Mouse (Mus musculus): ENCODE results near the gene Ncs1. TPM values are rescaled to one million over a fixed set of nuclear protein-coding genes. Genes with fewer than 3 reads are reported as not detected.

The Ncs1 gene
- polyA plus RNA-seq, 1 experiment: 0.67 TPM

DNA sequence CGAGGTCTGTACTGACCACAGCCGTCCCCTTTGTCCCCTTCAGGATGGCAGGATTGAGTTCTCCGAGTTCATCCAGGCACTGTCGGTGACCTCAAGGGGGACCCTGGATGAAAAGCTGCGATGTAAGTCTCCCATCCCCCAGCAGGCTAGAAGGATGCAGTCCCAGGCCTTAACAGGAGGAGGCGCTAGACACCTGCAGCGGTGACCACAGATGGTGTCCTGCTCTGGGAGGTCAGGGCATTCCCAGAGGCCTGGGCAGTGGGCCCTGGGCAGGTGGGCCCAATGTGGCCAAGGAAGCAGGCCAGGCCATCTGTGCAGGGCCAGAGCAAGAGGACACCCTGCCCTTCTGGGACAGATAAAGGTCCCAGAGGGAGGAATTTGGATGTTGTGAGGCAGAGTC, 36.6 kb downstream of the Ncs1 start:
- Histone ChIP-seq H3K27ac (replicated peaks; ENCODE audit: low read depth, low read length) (no peak overlapping the region), H3K4me3 (ENCODE audit: insufficient read depth, low read depth, low read length) (no peak overlapping the region), H3K4me1 (ENCODE audit: control insufficient read depth, insufficient read depth, insufficient read length, low read length) (no peaks in the 10 kb centered on the region)

DNA sequence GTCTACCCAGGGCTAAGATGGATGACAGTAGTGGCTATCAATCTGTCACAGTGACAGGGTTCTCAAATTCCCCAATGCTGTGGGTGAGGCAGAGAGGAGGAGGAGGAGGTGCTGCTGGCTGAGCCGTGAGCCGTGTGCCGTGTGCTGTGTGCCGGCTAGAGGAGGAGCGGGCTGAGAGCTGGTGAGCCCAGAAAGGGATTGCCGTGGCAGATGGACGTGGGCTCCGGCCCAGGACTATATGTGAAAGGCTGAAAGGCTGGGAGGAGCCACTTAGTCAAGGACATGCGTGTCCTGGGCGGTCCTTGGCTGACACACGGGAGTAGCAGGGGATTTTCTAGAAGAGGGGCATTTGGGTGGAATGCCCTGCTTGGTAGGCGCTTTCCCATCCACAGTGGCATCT, 37.3 kb downstream of the Ncs1 start:
- Histone ChIP-seq H3K4me3 (ENCODE audit: insufficient read depth, low read depth, low read length) (no peak overlapping the region), H3K27ac (replicated peaks; ENCODE audit: low read depth, low read length) (no peak overlapping the region), H3K4me1 (ENCODE audit: control insufficient read depth, insufficient read depth, insufficient read length, low read length) (no peaks in the 10 kb centered on the region)

DNA sequence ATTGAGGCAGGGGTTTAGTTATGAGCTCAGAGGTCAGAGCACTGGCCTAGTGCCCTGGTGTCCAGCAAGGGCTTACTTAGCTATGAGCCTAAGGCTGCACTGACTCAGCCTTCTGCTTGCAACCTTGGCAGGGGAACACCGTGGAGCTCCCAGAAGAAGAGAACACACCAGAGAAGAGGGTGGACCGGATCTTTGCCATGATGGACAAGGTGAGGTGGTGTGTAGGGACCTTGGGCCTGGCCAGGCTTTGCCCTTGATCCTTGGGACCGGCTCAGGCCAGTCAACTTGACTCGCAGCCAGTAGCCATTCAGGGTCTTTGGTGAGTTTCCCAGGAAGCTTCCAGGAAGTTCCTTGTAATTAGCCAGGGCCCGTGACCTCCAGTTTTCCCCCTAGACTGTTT, 38.9 kb downstream of the Ncs1 start:
- Histone ChIP-seq H3K27ac (replicated peaks; ENCODE audit: low read depth, low read length) (no peak overlapping the region), H3K4me1 (ENCODE audit: control insufficient read depth, insufficient read depth, insufficient read length, low read length) (no peaks in the 10 kb centered on the region), H3K4me3 (ENCODE audit: insufficient read depth, low read depth, low read length) (no peak overlapping the region)

DNA sequence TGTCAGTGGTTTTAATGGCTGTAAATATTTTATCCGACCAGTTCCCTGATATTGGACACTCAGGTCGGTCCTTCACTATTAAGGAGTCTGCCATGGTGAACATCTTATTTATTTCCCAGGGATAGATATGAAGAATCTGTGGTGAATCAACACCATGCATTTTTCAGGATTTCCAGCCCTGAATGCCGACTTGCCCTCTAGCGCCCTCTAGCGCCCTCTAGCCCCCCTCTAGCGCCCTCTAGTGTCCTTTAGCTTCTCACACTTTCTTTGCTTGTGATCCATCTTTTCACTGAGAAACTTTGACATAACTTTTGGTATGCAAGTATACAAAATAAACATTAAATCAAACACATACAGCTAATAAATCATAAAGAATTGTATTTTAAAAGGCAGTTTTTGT, 45.8 kb downstream of the Ncs1 start:
- Histone ChIP-seq H3K27ac (replicated peaks; ENCODE audit: low read depth, low read length) (no peak overlapping the region), H3K4me3 (ENCODE audit: insufficient read depth, low read depth, low read length) (no peak overlapping the region), H3K4me1 (ENCODE audit: control insufficient read depth, insufficient read depth, insufficient read length, low read length) (no peaks in the 10 kb centered on the region)

DNA sequence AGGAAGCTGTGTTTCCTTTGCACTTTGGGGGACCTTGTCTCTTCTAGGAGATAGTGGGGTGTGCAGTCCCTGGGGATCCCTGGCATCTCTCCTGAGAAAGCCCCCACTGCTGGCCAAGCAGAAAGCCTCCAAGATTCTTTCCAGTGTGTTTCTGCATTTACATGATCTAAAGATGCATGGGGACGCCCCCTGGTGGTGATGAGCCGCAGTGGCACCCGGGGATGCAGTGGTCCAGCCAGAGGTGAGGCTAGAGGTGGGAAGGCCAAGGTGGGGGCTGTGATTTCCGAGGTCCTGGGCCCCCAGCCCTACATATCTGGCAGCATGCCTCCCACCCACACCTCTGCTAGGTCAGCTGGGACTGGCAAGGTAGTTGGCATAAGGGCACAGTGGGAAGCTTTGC, 49.4 kb downstream of the Ncs1 start:
- H3K27ac ChIP-seq (replicated peaks; ENCODE audit: low read depth, low read length): no peak overlapping the region
- no peak overlapping the region for H3K4me3 ChIP-seq (ENCODE audit: insufficient read depth, low read depth, low read length)
- H3K4me1 ChIP-seq (ENCODE audit: control insufficient read depth, insufficient read depth, insufficient read length, low read length): no peaks in the 10 kb centered on the region; the same call in 1 of the 2 replicates

DNA sequence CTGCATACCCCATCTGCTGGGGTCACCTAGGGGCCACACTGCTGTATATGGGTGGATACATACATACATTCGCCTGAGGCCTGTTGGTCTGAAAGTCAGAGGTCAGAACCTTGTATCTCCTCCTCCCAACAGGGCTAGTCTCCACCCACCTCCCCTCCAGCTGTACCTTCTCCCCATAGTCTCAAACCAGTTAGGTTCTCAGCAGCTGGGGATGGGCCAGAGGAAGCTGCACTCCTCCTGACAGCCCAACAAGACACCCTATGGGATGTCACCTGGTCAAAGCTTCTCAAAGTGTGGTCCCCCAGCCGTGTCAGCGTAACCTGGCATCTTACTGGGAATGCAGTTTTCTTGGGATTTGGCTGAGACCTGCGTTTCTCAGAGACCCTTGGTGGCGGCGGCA, 50.8 kb downstream of the Ncs1 start:
- H3K4me1 ChIP-seq (ENCODE audit: control insufficient read depth, insufficient read depth, insufficient read length, low read length): no peaks in the 10 kb centered on the region; the same call in 1 of the 2 replicates
- H3K4me3 ChIP-seq (ENCODE audit: insufficient read depth, low read depth, low read length): no peak overlapping the region
- no peak overlapping the region for H3K27ac ChIP-seq (replicated peaks; ENCODE audit: low read depth, low read length)

DNA sequence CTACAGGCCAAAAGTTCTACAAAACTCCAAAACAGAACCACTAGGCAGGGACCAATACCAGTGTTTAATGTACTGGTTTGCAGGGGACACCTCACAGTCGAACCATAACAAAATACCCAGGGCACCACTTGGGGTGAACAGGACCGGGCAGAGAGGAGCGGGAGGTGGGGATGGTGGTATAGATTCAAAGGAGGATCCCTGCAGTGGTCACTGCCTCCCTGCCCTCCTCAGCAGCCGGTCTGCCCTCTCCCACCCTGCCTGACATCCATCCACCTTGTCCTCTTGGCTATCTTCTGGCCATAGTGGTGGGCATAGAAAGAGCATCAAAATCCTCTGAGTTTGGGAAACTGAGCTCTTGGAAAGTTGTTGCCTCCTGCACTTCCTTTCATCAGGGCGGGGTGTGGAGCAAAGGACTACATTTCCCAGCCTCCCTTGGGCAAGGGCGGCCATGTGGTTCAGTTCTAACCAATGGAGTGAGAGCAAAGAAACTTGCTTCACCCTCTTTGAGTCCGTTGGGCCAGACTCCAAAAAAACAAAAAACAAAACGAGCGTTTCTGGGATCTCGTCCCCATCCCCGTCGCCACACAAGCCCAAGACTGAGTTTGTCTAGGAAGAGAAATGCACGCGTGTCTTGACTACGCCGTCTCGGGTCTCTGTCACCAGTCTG, 52.1 kb downstream of the Ncs1 start:
- Histone ChIP-seq H3K4me3 (ENCODE audit: insufficient read depth, low read depth, low read length) (peak overlapping the region; percentile 64), H3K4me1 (ENCODE audit: control insufficient read depth, insufficient read depth, insufficient read length, low read length) (no peaks in the 10 kb centered on the region; the same call in 1 of the 2 replicates), H3K27ac (replicated peaks; ENCODE audit: low read depth, low read length) (no peak overlapping the region; the same call in 1 of the 2 replicates)

DNA sequence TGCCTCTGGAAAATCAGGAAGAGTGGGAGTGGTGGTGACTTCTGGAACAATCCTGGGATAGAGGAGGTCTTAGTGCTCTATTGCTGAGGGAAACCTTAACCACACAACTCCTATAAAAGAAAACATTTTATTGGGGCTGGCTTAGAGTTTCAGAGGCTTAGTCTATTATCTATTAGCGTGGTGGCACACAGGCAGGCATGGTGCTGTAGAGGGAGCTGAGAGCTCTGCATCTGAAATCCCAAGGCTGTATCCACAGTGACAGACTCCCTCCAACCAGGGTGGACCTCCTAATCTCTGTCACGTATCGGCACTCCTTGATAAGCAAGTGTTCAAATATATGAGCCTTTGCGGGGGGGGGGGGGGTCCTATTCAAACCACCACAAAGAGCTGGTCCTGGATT, 53.2 kb downstream of the Ncs1 start:
- no peak overlapping the region for H3K27ac ChIP-seq (replicated peaks; ENCODE audit: low read depth, low read length)
- no peaks in the 10 kb centered on the region; the same call in 1 of the 2 replicates for H3K4me1 ChIP-seq (ENCODE audit: control insufficient read depth, insufficient read depth, insufficient read length, low read length)
- H3K4me3 ChIP-seq (ENCODE audit: insufficient read depth, low read depth, low read length): no peak overlapping the region

DNA sequence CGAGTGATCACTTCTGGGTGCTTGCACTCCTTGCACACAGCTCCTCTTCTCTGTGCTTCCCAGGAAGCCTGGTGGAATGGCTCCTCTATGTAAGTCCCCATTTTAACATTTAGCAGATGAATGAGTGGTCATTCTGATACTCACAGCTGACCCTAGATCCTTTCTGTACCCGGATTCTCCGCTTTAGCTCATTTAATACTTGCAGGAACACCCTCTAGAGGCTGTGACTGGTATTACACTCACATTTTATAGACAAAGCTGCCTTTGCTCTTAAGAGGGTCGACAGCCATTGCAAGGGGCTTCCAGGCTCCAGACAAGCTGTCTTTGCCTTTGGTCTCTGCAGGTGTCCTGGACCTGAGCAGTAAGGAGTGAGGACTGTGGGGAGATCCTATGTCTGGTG, 53.6 kb downstream of the Ncs1 start:
- Histone ChIP-seq H3K4me3 (ENCODE audit: insufficient read depth, low read depth, low read length) (no peak overlapping the region), H3K4me1 (ENCODE audit: control insufficient read depth, insufficient read depth, insufficient read length, low read length) (no peaks in the 10 kb centered on the region; the same call in 1 of the 2 replicates)

DNA sequence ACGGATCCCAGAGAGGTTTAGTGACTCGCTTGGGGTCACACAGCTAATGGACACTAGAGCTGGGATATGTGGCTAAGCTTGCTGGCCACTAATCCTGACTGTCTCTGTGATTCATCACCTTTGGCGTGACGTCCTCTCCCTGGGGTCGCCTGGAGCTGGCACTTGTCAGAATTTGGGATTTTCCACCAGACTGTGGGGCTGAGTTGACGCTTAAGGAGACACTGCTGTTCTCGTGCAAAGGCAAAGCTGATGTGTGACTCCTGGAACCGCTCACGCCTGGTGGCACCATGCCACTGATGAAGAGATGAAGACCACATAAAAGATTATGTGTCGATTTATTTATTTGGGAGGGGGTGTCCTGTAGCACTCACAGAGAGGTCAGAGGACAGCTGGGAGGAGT, 54.4 kb downstream of the Ncs1 start:
- no peak overlapping the region for H3K27ac ChIP-seq (replicated peaks; ENCODE audit: low read depth, low read length)
- no peaks in the 10 kb centered on the region; the same call in 1 of the 2 replicates for H3K4me1 ChIP-seq (ENCODE audit: control insufficient read depth, insufficient read depth, insufficient read length, low read length)
- H3K4me3 ChIP-seq (ENCODE audit: insufficient read depth, low read depth, low read length): no peak overlapping the region

More for the DNA sequence above, 53.6 kb downstream of the Ncs1 start:
- no peak overlapping the region for H3K27ac ChIP-seq (replicated peaks; ENCODE audit: low read depth, low read length)

DNA sequence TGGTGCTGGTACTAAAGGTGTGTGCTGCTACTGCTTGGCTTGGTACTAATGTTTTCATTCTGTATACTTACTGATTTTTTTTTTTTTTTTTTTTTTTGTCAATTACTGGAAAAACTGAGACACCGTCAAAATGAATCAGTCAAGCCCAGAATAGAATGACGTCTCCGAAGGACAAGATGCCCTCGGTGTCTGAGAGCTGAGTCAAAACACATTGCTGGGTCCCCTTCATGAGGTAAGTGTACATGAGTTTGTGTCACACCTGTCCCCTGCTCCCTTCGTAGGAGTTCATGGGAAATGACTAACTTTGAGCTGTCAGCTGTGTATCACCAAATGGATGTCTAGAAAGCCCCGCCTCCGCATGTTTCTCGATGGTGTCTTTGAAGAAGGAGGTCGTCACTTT, 57.6 kb downstream of the Ncs1 start:
- Histone ChIP-seq H3K4me1 (ENCODE audit: control insufficient read depth, insufficient read depth, insufficient read length, low read length) (no peaks in the 10 kb centered on the region; the same call in 1 of the 2 replicates), H3K27ac (replicated peaks; ENCODE audit: low read depth, low read length) (no peak overlapping the region), H3K4me3 (ENCODE audit: insufficient read depth, low read depth, low read length) (no peak overlapping the region)

DNA sequence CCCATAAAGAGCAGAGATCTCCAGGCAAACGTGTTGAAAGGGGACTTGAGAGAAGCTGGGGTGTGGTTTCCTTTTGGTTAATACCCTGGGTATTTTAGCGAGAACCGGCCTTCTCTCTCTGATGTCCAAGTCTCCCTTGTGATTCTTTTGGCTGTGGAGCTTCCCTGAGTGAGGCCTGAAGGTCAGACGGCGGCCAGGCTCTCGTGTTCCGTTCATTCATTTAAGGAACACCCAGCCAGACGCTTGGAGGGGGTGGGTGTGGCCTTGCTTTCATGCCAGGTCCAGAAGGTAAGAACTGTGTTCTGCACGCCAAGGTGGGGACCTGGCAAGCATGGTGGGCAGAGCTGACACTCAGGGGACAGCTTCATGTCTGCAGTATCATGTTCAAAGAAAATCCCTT, 58.6 kb downstream of the Ncs1 start:
- Histone ChIP-seq H3K4me3 (ENCODE audit: insufficient read depth, low read depth, low read length) (no peak overlapping the region), H3K4me1 (ENCODE audit: control insufficient read depth, insufficient read depth, insufficient read length, low read length) (no peaks in the 10 kb centered on the region), H3K27ac (replicated peaks; ENCODE audit: low read depth, low read length) (no peak overlapping the region)

DNA sequence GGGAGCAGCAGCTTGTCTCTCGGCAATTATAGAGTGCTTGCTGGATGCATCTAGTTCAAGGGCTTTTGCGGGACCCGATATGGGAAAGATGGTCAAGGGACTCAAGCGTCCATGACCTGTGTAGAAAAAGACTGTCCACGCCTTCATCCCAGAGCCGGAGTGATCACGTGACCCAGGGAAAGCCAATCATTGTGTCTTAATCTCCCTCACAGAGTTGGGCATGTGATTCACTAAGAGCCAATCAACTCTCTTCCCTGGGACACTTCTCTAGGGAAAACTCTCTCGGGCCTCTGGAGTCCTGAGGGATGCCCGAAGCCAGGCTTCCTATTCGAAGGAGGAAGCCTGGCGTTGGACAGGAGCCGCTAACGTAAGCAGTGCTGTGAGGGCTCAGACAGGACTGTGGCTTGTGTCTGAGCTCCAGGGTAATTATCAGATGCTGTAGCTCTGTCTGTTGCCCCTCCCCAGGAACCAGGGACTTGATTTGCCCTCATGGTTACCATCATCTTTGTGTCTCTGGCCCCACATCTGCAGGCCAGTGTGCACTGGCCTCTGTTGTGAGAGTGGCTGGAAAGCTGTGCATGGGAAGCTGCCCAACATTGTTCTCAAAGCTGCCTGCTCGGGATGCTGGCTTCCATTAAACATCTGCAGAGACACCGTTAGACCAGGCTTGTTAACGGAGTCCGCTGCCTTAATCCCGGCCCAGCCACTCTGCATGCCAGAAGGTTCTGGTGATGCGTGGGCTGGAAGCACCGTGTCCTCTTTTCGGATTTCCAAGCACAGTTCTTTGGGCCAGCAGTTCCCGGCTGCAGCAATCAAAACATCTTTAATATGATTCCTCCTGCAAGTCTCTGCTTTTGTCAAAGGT, 59.4 kb downstream of the Ncs1 start:
- no peak overlapping the region for H3K4me3 ChIP-seq (ENCODE audit: insufficient read depth, low read depth, low read length)
- H3K4me1 ChIP-seq (ENCODE audit: control insufficient read depth, insufficient read depth, insufficient read length, low read length): no peaks in the 10 kb centered on the region
- H3K27ac ChIP-seq (replicated peaks; ENCODE audit: low read depth, low read length): no peak overlapping the region

DNA sequence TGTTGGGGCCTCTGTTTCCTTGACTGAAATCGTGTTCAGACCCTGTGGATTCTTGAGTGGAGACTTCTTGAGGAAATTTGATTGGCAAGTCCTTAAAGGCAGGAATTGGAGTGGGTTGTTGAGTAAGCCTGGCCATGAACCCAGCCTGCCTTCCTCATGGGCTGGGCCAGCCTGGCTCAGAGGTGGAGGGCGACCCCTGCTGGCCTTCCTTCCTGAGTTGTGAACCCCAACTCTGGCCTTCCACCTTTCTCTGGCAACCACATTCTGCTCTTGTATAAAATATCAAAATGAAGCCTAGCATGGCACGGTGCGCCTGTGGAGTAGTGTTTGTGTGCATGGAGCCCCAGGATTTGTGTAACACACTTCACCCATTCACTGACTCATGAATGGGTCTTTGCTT, 60.1 kb downstream of the Ncs1 start:
- Histone ChIP-seq H3K4me3 (ENCODE audit: insufficient read depth, low read depth, low read length) (no peak overlapping the region), H3K4me1 (ENCODE audit: control insufficient read depth, insufficient read depth, insufficient read length, low read length) (no peaks in the 10 kb centered on the region), H3K27ac (replicated peaks; ENCODE audit: low read depth, low read length) (no peak overlapping the region)

DNA sequence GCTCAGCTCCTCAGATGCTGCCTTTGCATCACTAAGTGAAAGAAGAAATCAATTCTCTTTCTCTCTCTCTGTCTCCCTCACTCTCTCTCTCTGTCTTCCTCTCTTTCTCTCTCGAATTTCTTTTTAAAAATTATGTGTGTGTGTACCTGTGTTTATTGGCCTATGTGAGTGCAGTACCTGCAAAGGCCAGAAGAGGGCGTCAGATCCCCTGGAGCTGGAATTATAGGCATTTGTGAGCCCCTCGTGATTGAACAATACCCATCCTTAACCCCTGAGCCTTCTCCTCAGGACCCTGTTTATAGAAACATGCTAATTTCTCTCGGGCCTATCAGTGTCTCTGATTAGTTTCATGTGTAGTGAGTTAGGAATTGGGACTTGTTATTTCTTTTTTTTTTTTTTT, 62.6 kb downstream of the Ncs1 start:
- no peak overlapping the region for H3K27ac ChIP-seq (replicated peaks; ENCODE audit: low read depth, low read length)
- no peaks in the 10 kb centered on the region for H3K4me1 ChIP-seq (ENCODE audit: control insufficient read depth, insufficient read depth, insufficient read length, low read length)
- H3K4me3 ChIP-seq (ENCODE audit: insufficient read depth, low read depth, low read length): no peak overlapping the region

DNA sequence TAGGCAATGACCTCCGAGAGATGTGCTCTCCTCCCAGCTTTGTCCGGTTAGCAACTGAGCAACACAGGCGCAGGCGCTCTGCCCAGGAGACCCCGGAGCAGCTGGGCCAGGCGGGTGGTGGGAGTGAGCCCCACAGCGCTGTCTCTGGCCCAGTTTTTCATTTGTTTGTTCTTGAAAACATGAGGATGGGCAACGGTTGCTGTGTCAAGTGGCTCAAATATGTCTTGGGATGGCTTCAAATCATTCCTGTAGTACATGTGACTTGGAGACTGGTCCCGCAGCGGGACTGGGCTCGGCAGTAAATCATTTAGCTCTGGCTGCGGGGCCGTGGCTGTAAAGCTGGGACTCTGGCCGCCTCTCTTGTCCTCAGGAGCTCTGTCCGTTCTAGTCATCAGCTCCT, 63.9 kb downstream of the Ncs1 start:
- Histone ChIP-seq H3K4me1 (ENCODE audit: control insufficient read depth, insufficient read depth, insufficient read length, low read length) (no peaks in the 10 kb centered on the region), H3K4me3 (ENCODE audit: insufficient read depth, low read depth, low read length) (no peak overlapping the region), H3K27ac (replicated peaks; ENCODE audit: low read depth, low read length) (no peak overlapping the region)
